Mouse (Mus musculus): ENCODE results near the gene Bend6. TPM values are rescaled to one million over a fixed set of nuclear protein-coding genes. Genes with fewer than 3 reads are reported as not detected.

Gene Bend6
- polyA plus RNA-seq, 1 experiment from 2014 or later, result 92.8 TPM

DNA sequence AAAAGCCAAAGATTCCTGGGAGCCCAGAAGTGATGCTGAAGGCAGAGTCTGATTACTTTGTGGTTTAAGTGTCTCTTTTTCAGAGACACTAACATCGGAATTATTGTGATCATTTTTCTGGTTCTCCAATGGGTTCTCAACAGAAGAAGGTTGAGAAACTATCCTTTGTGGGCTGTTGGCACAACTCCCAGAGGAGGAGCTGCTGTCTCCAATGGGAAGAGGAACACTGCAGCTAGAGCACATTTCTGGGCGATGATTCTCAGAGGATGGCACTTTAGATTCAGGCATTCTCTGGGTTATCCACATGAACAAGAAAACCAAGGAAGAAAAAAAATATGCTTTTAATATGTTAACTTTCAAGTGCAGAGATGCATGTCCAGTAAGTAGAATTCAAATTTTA, 104.3 kb downstream of the Bend6 start:
- H3K4me1 ChIP-seq (ENCODE audit: control insufficient read depth, insufficient read depth, low read depth, low read length), result no peaks in the 10 kb centered on the region
- H3K36me3 ChIP-seq (ENCODE audit: control insufficient read depth, insufficient read depth, low read length), result peaks cover 45% of the 10 kb centered on the region
- 94% methylated on average over 2 of the region's 2 CpGs for WGBS

More for the DNA sequence above, 104.3 kb downstream of the Bend6 start:
- Histone ChIP-seq H3K4me3 (ENCODE audit: low read length) (no peak overlapping the region), H3K9ac (ENCODE audit: low read depth, low read length) (no peak overlapping the region), H3K27ac (ENCODE audit: low read depth, low read length) (no peak overlapping the region), H3K4me2 (ENCODE audit: low read length) (no peak overlapping the region), H3K27me3 (replicated peaks; ENCODE audit: control insufficient read depth, insufficient read depth, low read length) (no peaks in the 10 kb centered on the region), H3K9me3 (ENCODE audit: control insufficient read depth, low read length) (no peaks in the 10 kb centered on the region)
- ATAC-seq, result no peak

Other genes starting within 250 kb of the Bend6 start
- 21.5 and 23.6 TPM in 2 replicates for gene Prim2, start 238.0 kb downstream of the Bend6 start, polyA plus RNA-seq (2015; fragmentation: Nextera tagmentation; extraction: Ambion mirVana)
- gene Rab23, start 187.9 kb downstream of the Bend6 start, polyA plus RNA-seq (2015; fragmentation: Nextera tagmentation; extraction: Ambion mirVana), result 29.2 and 30.0 TPM in 2 replicates
- 26.8 and 28.8 TPM in 2 replicates for gene Bag2, start 150.0 kb downstream of the Bend6 start, polyA plus RNA-seq (2015; fragmentation: Nextera tagmentation; extraction: Ambion mirVana)
- gene Zfp451, start 93.2 kb downstream of the Bend6 start, polyA plus RNA-seq (2015; fragmentation: Nextera tagmentation; extraction: Ambion mirVana), result 30.3 and 37.5 TPM in 2 replicates
- 37.4 and 38.3 TPM in 2 replicates for gene Dst, start 409 bp upstream of the Bend6 start, polyA plus RNA-seq (2015; fragmentation: Nextera tagmentation; extraction: Ambion mirVana)

Measured in hindbrain, embryonic 16.5 days (tissue).